Mouse (Mus musculus) neutrophil, adult 59 days (primary cell): ENCODE measurements around the gene Ccdc74a. TPM values are rescaled to one million over a fixed set of nuclear protein-coding genes. Genes with fewer than 3 reads are reported as not detected.

ENCODE experiments used
- total RNA-seq, 2 experiments: library from RNA; stranded (reverse); gene quantifications; 1 replicate in 1 of 2; 2 replicates in 1 of 2; pipeline ENCODE4 v1.2.4; 2023

The Ccdc74a gene
- 1 to 10 TPM in 1 of 2 experiments, not detected in 1; 1.1 TPM for total RNA-seq

DNA sequence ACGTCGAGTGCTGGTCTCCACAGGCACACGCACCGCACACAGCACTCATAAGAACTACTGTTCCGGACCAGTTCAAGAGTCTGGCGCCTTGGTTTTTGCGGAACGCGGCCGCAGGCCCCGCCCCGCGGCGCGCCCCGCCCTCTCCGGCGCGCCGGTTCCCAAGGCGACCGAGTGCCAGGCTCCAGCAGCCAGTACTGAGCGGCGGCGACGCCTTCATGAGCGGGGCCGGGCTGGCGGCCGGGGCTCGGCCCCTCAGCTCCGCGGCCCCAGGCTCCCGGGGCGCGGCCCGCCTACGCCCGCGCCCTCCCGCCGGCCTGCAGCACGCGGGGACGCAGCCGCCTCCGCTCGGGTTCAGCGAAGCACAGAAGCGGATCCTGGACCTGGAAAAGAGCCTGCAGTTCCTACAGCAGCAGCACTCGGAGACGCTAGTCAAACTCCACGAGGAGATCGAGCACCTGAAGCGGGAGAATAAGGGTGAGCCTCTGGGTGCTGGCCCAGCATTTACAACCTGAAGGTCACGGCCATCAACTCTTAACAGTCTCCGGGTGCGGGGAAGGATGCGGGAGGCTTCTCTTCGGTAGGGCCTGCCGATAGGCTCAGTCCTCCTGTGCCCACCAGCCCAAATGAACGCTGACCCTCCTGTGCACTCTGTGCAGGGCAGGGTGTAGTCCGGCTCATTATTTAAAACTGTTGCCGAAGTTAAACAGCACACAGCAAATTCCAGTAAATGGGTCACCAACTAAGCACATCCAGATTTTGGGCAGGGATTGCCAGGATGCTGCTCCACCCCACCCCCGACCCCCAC, at the start of gene Ccdc74a:
Gene Ccdc74a, plus strand, starts transcription at position 161 of the 805 bp plus-strand sequence.

DNA sequence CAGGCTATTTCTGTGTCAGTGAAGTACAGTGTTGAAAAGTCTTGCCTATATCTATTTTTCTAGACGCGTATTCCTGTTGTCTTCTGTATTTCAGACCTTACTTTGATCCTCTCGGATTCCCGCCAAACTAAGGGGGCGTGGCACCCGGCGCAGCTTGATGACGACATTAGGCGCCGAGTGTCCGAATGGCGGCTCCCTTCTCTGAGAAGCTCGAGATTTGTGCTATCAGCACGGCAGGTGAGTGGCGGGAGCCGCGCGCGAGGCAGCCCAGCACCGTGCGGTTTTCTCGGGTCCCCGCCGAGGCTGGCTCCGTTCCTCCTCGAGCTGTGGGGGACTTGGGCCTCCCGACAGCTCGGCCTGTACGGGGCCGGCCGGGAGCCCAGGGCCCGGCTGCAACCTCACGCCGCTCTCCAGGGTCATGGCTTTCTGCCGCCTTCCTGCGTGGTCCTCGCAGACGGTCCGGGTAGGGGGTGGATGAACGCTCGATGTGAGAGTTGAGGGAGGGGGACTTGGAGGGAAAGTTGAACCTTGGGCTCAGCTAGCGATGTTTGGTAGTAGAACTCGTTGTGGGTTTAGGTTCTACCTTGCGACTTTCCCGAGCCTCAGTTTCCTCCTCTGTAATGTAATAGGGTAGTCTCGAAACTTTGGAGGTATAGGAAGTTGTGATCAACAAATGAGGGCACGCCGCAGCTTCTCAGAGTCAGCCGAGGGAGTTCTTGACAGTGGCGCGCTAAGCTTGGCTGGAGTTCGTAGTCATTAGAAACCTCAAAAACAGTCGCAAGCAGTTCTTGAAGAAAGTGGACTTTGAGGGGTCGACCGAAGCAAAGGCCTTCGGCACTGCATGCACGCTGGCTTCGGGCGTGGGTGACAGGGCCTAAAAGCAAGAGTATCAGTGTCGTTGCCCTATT, 26.8 kb upstream of the Ccdc74a start, which contains the start of gene Smpd4:
Gene Smpd4, plus strand, starts transcription at position 157 of the 908 bp plus-strand sequence.

Other genes starting within 250 kb of the Ccdc74a start
- 10 to 100 TPM; 15.3 to 18.3 TPM for gene Snap29, start 240.5 kb upstream of the Ccdc74a start, total RNA-seq
- gene Pi4ka, start 240.2 kb upstream of the Ccdc74a start, total RNA-seq, result 10 to 100 TPM; 38.3 to 43.5 TPM
- 10 to 100 TPM; 34.0 to 40.3 TPM for gene Crkl, start 194.5 kb upstream of the Ccdc74a start, total RNA-seq
- not detected for gene Aifm3, start 156.9 kb upstream of the Ccdc74a start, total RNA-seq
- gene Lztr1, start 137.8 kb upstream of the Ccdc74a start, total RNA-seq, result 10 to 100 TPM; 31.5 to 37.7 TPM
- gene Thap7, start 115.3 kb upstream of the Ccdc74a start, total RNA-seq, result 10 to 100 TPM; 14.0 to 25.7 TPM
- not detected for gene Lrrc74b, start 85.2 kb upstream of the Ccdc74a start, total RNA-seq
- gene P2rx6, start 84.6 kb upstream of the Ccdc74a start, total RNA-seq, result not detected
- under 1 TPM; 0.64 to 0.82 TPM for gene Slc7a4, start 63.3 kb upstream of the Ccdc74a start, total RNA-seq
- 10 to 100 TPM; 26.3 to 30.6 TPM for gene Smpd4, start 27.1 kb upstream of the Ccdc74a start, total RNA-seq
- gene Med15, start 86.4 kb downstream of the Ccdc74a start, total RNA-seq, result 10 to 100 TPM; 84.2 TPM
- 10 to 100 TPM in 1 of 2 experiments, 1 to 10 TPM in 1; 9.5 to 13.6 TPM for gene Klhl22, start 113.1 kb downstream of the Ccdc74a start, total RNA-seq
- not detected for gene Scarf2, start 150.8 kb downstream of the Ccdc74a start, total RNA-seq
- not detected for gene B830017H08Rik, start 186.7 kb downstream of the Ccdc74a start, total RNA-seq
- gene Car15, start 191.9 kb downstream of the Ccdc74a start, total RNA-seq, result 1 to 10 TPM; 3.5 to 3.9 TPM
- gene Gm20518, start 245.2 kb downstream of the Ccdc74a start, total RNA-seq, result under 1 TPM; 0.35 to 0.76 TPM
- gene Tssk1, start 247.8 kb downstream of the Ccdc74a start, total RNA-seq, result not detected